Mouse (Mus musculus) midbrain, embryonic 14.5 days (tissue): Measurements from ENCODE around the gene S100g. TPM values are rescaled to one million over a fixed set of nuclear protein-coding genes. Genes with fewer than 3 reads are reported as not detected.

Experiments
- ATAC-seq: fragments of 200-750 bp; cut with Nextera tagmentation; 2 replicates; pipeline ENCODE4 v1.8.0; 2017; ENCODE audit warnings: moderate number of reproducible peaks, moderate library complexity; ENCODE audit not compliant: low FRiP score, low TSS enrichment
- DNase-seq: peaks from one replicate; pipeline ENCODE4 v3.0.0-alpha.2; 2015
- H3K27ac ChIP-seq: fragments of 300-500 bp; sonication (generic); replicated peaks from 2 replicates; pipeline ENCODE4 v1.5.1; 2014; ENCODE audit warnings: mild to moderate bottlenecking, low read depth, low read length, moderate library complexity
- H3K27me3 ChIP-seq: fragments of 300-500 bp; sonication (generic); 2 replicates; pipeline ENCODE4 v1.6.1; 2014; ENCODE audit warnings: low read length, control low read depth, mixed read lengths; ENCODE audit not compliant: control insufficient read depth, insufficient read depth
- H3K36me3 ChIP-seq: fragments of 300-500 bp; sonication (generic); 2 replicates; pipeline ENCODE4 v1.6.1; 2014; ENCODE audit warnings: low read length, control low read depth; ENCODE audit not compliant: control insufficient read depth, insufficient read depth
- H3K4me1 ChIP-seq: fragments of 300-500 bp; sonication (generic); 2 replicates; pipeline ENCODE4 v1.6.1; 2014; ENCODE audit warnings: mild to moderate bottlenecking, antibody characterized with exemption, low read length, control low read depth; ENCODE audit not compliant: control insufficient read depth, insufficient read depth
- H3K4me2 ChIP-seq: fragments of 300-500 bp; sonication (generic); 2 replicates; pipeline ENCODE4 v1.6.1; 2014; ENCODE audit warnings: mild to moderate bottlenecking, low read length, moderate library complexity
- H3K4me3 ChIP-seq: fragments of 300-500 bp; sonication (generic); replicated peaks from 2 replicates; pipeline ENCODE4 v1.5.1; 2014; ENCODE audit warnings: low read depth, low read length
- H3K9ac ChIP-seq: fragments of 300-500 bp; sonication (generic); replicated peaks from 2 replicates; pipeline ENCODE4 v1.6.1; 2014; ENCODE audit warnings: mild to moderate bottlenecking, low read length, moderate library complexity
- H3K9me3 ChIP-seq: fragments of 300-500 bp; sonication (generic); 2 replicates; pipeline ENCODE4 v1.6.1; 2016; ENCODE audit warnings: low read length, control low read depth, mixed read lengths; ENCODE audit not compliant: control insufficient read depth
- WGBS: fragments of 180-500 bp; shearing (Covaris S2); extraction: QIAGEN DNeasy Blood & Tissue Kit; methylation state at CpG from one replicate; pipeline ENCODE4 v1.1.7; 2014; 5-methylcytosine and 5-hydroxymethylcytosine counted together
- polyA plus RNA-seq: library from polyadenylated mRNA; unstranded; fragments of >200 nt; fragmentation: Nextera tagmentation; extraction: Ambion mirVana; gene quantifications from 2 replicates; pipeline ENCODE4 v1.2.1, GENCODE M21; 2014

The S100g gene
- 0.51 TPM in 1 of 2 replicates, not detected in the other for polyA plus RNA-seq

GRCm38 (mm10) chrX:162964383-162964782 is at the start of gene S100g:
Gene S100g, minus strand, starts transcription at chrX:162964599.
- ATAC-seq = no peak
- WGBS = 53% methylated on average over 3 of the region's 3 CpGs

GRCm38 (mm10) chrX:162992121-162992520 is 27.7 kb upstream of the S100g start:
- 77% methylated on average over 3 of the region's 3 CpGs for WGBS
- Histone ChIP-seq H3K9me3 (no peaks in the 10 kb centered on the region), H3K36me3 (no peaks in the 10 kb centered on the region), H3K4me2 (no peak overlapping the region), H3K9ac (no peak overlapping the region), H3K4me3 (no peak overlapping the region), H3K27me3 (no peaks in the 10 kb centered on the region), H3K27ac (no peak overlapping the region), H3K4me1 (no peaks in the 10 kb centered on the region)
- ATAC-seq = no peak
- DNase-seq = no peak

More at GRCm38 (mm10) chrX:162964383-162964782, at the start of gene S100g:
- DNase-seq = no peak
- Histone ChIP-seq H3K9me3 (no peaks in the 10 kb centered on the region), H3K4me3 (no peak within 1 kb of the TSS), H3K9ac (no peak within 1 kb of the TSS), H3K36me3 (no peaks in the 10 kb centered on the region), H3K27ac (no peak within 1 kb of the TSS), H3K4me1 (no peaks in the 10 kb centered on the region), H3K4me2 (no peak within 1 kb of the TSS), H3K27me3 (no peaks in the 10 kb centered on the region)

GRCm38 (mm10) chrX:162991396-162991795 is 27.0 kb upstream of the S100g start:
- H3K4me1 ChIP-seq = no peaks in the 10 kb centered on the region
- H3K27me3 ChIP-seq = no peaks in the 10 kb centered on the region
- no peaks in the 10 kb centered on the region for H3K36me3 ChIP-seq
- no peaks in the 10 kb centered on the region for H3K9me3 ChIP-seq
- no peak for DNase-seq
- no peak overlapping the region for H3K4me2 ChIP-seq
- no peak overlapping the region for H3K4me3 ChIP-seq
- ATAC-seq = no peak
- H3K27ac ChIP-seq = no peak overlapping the region
- no peak overlapping the region for H3K9ac ChIP-seq
- WGBS = 80% methylated on average over 4 of the region's 4 CpGs

GRCm38 (mm10) chrX:162986876-162987495 is 22.6 kb upstream of the S100g start:
- ATAC-seq (no peak), DNase-seq (no peak)
- WGBS = 98% methylated on average over 10 of the region's 10 CpGs
- H3K36me3 ChIP-seq = no peaks in the 10 kb centered on the region
- no peak overlapping the region for H3K4me2 ChIP-seq
- no peak overlapping the region for H3K27ac ChIP-seq
- no peak overlapping the region for H3K9ac ChIP-seq
- H3K4me3 ChIP-seq = no peak overlapping the region
- H3K27me3 ChIP-seq = no peaks in the 10 kb centered on the region
- H3K4me1 ChIP-seq = no peaks in the 10 kb centered on the region
- H3K9me3 ChIP-seq = no peaks in the 10 kb centered on the region

- Histone ChIP-seq H3K27me3 (no peaks in the 10 kb centered on the region), H3K4me1 (no peaks in the 10 kb centered on the region), H3K36me3 (no peaks in the 10 kb centered on the region), H3K4me2 (no peak overlapping the region), H3K9me3 (no peaks in the 10 kb centered on the region), H3K27ac (no peak overlapping the region), H3K9ac (no peak overlapping the region), H3K4me3 (no peak overlapping the region)
- WGBS = 82% methylated on average over 3 of the region's 3 CpGs
- no peak for DNase-seq
- ATAC-seq = no peak
Measured at GRCm38 (mm10) chrX:162976194-162976593, 11.8 kb upstream of the S100g start.

- ATAC-seq = no peak
- H3K27ac ChIP-seq = no peak overlapping the region
- no peaks in the 10 kb centered on the region for H3K27me3 ChIP-seq
- H3K9ac ChIP-seq = no peak overlapping the region
- H3K4me1 ChIP-seq = no peaks in the 10 kb centered on the region
- H3K36me3 ChIP-seq = no peaks in the 10 kb centered on the region
- no peak overlapping the region for H3K4me2 ChIP-seq
- DNase-seq = no peak
- no peaks in the 10 kb centered on the region for H3K9me3 ChIP-seq
- 75% methylated on average over 8 of the region's 8 CpGs for WGBS
- no peak overlapping the region for H3K4me3 ChIP-seq
Measured at GRCm38 (mm10) chrX:162967456-162967855, 3.1 kb upstream of the S100g start.

GRCm38 (mm10) chrX:162963840-162964239 is 559 bp downstream of the S100g start:
- WGBS = 58% methylated on average over 4 of the region's 4 CpGs
- no peak for ATAC-seq

GRCm38 (mm10) chrX:162957921-162958320 is 6.5 kb downstream of the S100g start:
- H3K9ac ChIP-seq = no peak overlapping the region
- no peak overlapping the region for H3K27ac ChIP-seq
- H3K9me3 ChIP-seq = no peaks in the 10 kb centered on the region
- DNase-seq (no peak), ATAC-seq (no peak)
- H3K4me3 ChIP-seq = no peak overlapping the region
- H3K4me1 ChIP-seq = no peaks in the 10 kb centered on the region
- H3K36me3 ChIP-seq = no peaks in the 10 kb centered on the region
- H3K4me2 ChIP-seq = no peak overlapping the region
- WGBS = 86% methylated on average over 3 of the region's 3 CpGs
- H3K27me3 ChIP-seq = no peaks in the 10 kb centered on the region

More at GRCm38 (mm10) chrX:162963840-162964239, 559 bp downstream of the S100g start:
- DNase-seq = no peak
- H3K27ac ChIP-seq = no peak overlapping the region
- H3K9ac ChIP-seq = no peak overlapping the region
- no peaks in the 10 kb centered on the region for H3K36me3 ChIP-seq
- H3K9me3 ChIP-seq = no peaks in the 10 kb centered on the region
- no peaks in the 10 kb centered on the region for H3K4me1 ChIP-seq
- no peak overlapping the region for H3K4me2 ChIP-seq
- no peak overlapping the region for H3K4me3 ChIP-seq
- H3K27me3 ChIP-seq = no peaks in the 10 kb centered on the region

GRCm38 (mm10) chrX:162949811-162950439 is 14.5 kb downstream of the S100g start:
- 33% methylated on average over 3 of the region's 3 CpGs for WGBS
- no peaks in the 10 kb centered on the region for H3K36me3 ChIP-seq
- no peaks in the 10 kb centered on the region for H3K9me3 ChIP-seq
- no peak overlapping the region for H3K4me3 ChIP-seq
- H3K4me1 ChIP-seq = no peaks in the 10 kb centered on the region
- no peak overlapping the region for H3K4me2 ChIP-seq
- DNase-seq (peak; percentile 85), ATAC-seq (peak; percentile 50; the same call in 1 of the 2 replicates)
- no peak overlapping the region for H3K9ac ChIP-seq
- H3K27ac ChIP-seq = no peak overlapping the region
- H3K27me3 ChIP-seq = no peaks in the 10 kb centered on the region
